Mouse (Mus musculus) ovary, postnatal 10 days (tissue): ENCODE results near the gene Ttll11.

Experiments
- DNase-seq: peaks from one replicate; pipeline ENCODE4 v3.0.0; 2022; ENCODE audit warnings: low spot score

The Ttll11 gene

GRCm38 (mm10) chr2:35823589-35823988 lies 156.1 kb downstream of the Ttll11 start:
- DNase-seq: no peak

- DNase-seq: no peak
Observed at GRCm38 (mm10) chr2:35818883-35819282, 160.8 kb downstream of the Ttll11 start.

- no peak for DNase-seq
Observed at GRCm38 (mm10) chr2:35816056-35816661, 163.6 kb downstream of the Ttll11 start.

- no peak for DNase-seq
Observed at GRCm38 (mm10) chr2:35812561-35812933, 167.2 kb downstream of the Ttll11 start.

GRCm38 (mm10) chr2:35811801-35812560 lies 167.7 kb downstream of the Ttll11 start:
- DNase-seq: no peak

GRCm38 (mm10) chr2:35810027-35810426 lies 169.7 kb downstream of the Ttll11 start:
- DNase-seq: no peak

- no peak for DNase-seq
Observed at GRCm38 (mm10) chr2:35809141-35809540, 170.6 kb downstream of the Ttll11 start.

- DNase-seq: no peak
Observed at GRCm38 (mm10) chr2:35805881-35806280, 173.8 kb downstream of the Ttll11 start.

GRCm38 (mm10) chr2:35803095-35803494 lies 176.6 kb downstream of the Ttll11 start:
- no peak for DNase-seq

- DNase-seq: no peak
Observed at GRCm38 (mm10) chr2:35801759-35802158, 178.0 kb downstream of the Ttll11 start.

GRCm38 (mm10) chr2:35799073-35799472 lies 180.6 kb downstream of the Ttll11 start:
- no peak for DNase-seq

- no peak for DNase-seq
Observed at GRCm38 (mm10) chr2:35797998-35798397, 181.7 kb downstream of the Ttll11 start.

- no peak for DNase-seq
Observed at GRCm38 (mm10) chr2:35789362-35790326, 190.1 kb downstream of the Ttll11 start.

GRCm38 (mm10) chr2:35785877-35786276 lies 193.8 kb downstream of the Ttll11 start:
- no peak for DNase-seq

- DNase-seq: no peak
Observed at GRCm38 (mm10) chr2:35783368-35783767, 196.3 kb downstream of the Ttll11 start.

- no peak for DNase-seq
Observed at GRCm38 (mm10) chr2:35779266-35779665, 200.4 kb downstream of the Ttll11 start.

- DNase-seq: no peak
Observed at GRCm38 (mm10) chr2:35776935-35777334, 202.8 kb downstream of the Ttll11 start.

GRCm38 (mm10) chr2:35775651-35776055 lies 204.1 kb downstream of the Ttll11 start:
- DNase-seq: no peak

GRCm38 (mm10) chr2:35770541-35770940 lies 209.2 kb downstream of the Ttll11 start:
- DNase-seq: no peak

GRCm38 (mm10) chr2:35769398-35769797 lies 210.3 kb downstream of the Ttll11 start:
- DNase-seq: no peak

- DNase-seq: no peak
Observed at GRCm38 (mm10) chr2:35768538-35769238, 211.0 kb downstream of the Ttll11 start.
